Mouse (Mus musculus): ENCODE data around the gene Olfr96. TPM values are rescaled to one million over a fixed set of nuclear protein-coding genes. Genes with fewer than 3 reads are reported as not detected.

Gene Olfr96
- total RNA-seq, 2 experiments from 2014 or later = not detected

DNA sequence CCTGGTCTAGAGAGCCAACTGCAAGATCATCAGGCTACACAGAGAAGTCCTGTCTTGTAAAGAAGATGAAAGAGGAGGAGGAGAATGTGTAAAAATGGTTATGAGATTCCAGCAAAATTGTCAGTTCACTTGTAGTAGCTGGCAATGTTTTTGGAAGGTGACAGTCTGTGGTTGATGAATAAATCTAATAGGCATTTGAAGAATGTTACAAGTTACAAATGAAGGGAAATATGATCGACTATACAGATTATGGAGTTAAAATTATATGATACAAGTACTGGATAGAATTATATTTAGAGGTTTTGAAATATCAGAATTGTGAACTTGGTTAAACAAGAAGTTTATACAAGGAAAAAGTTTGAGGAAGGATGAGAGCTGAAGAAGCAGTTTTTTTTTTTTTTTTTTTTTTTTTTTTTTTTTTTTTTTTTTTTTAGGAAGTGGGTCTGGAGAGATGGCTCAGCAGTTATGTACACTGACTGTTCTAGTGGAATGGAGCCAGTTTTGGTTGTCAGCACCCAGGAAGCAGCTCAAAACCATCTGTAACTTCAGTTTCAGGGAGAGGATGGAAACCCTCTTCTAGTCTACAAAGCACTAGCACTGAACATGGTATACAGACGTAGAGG, 55.8 kb downstream of the Olfr96 start:
- no peak for DNase-seq

Other genes starting within 250 kb of the Olfr96 start
- gene 2410137M14Rik, start 238.9 kb upstream of the Olfr96 start, total RNA-seq (2021) = not detected
- gene H2-M5, start 230.6 kb upstream of the Olfr96 start, total RNA-seq (2021) = 1 to 10 TPM in 1 of 2 experiments, under 1 TPM in 1; 1.00 to 1.1 TPM
- gene Zfp57, start 219.0 kb upstream of the Olfr96 start, total RNA-seq (2021) = 10 to 100 TPM; 15.9 to 18.1 TPM
- 10 to 100 TPM; 67.6 to 72.6 TPM for gene Mog, start 196.7 kb upstream of the Olfr96 start, total RNA-seq (2021)
- 100 to 1,000 TPM; 688 to 703 TPM for gene Gabbr1, start 174.2 kb upstream of the Olfr96 start, total RNA-seq (2021)
- gene Olfr90, start 131.6 kb upstream of the Olfr96 start, total RNA-seq (2021) = not detected
- not detected for gene Olfr91, start 121.9 kb upstream of the Olfr96 start, total RNA-seq (2021)
- gene Olfr92, start 100.1 kb upstream of the Olfr96 start, total RNA-seq (2021) = not detected
- gene Olfr93, start 58.7 kb upstream of the Olfr96 start, total RNA-seq (2021) = not detected
- gene Ubd, start 26.3 kb upstream of the Olfr96 start, total RNA-seq (2021) = not detected
- gene Olfr94, start 19.2 kb upstream of the Olfr96 start, total RNA-seq (2021) = not detected
- gene Olfr95, start 7.0 kb upstream of the Olfr96 start, total RNA-seq (2021) = not detected
- not detected for gene Olfr97, start 17.2 kb downstream of the Olfr96 start, total RNA-seq (2021)
- gene Olfr98, start 43.6 kb downstream of the Olfr96 start, total RNA-seq (2021) = not detected
- gene H2-M3, start 50.1 kb downstream of the Olfr96 start, total RNA-seq (2021) = 1 to 10 TPM; 1.5 to 2.0 TPM
- gene Olfr99, start 63.3 kb downstream of the Olfr96 start, total RNA-seq (2021) = not detected
- gene Olfr101, start 84.2 kb downstream of the Olfr96 start, total RNA-seq (2021) = not detected
- not detected for gene Olfr102, start 96.9 kb downstream of the Olfr96 start, total RNA-seq (2021)
- not detected for gene Olfr103, start 119.6 kb downstream of the Olfr96 start, total RNA-seq (2021)
- gene Olfr104-ps, start 139.4 kb downstream of the Olfr96 start, total RNA-seq (2021) = not detected
- not detected for gene Olfr105-ps, start 158.9 kb downstream of the Olfr96 start, total RNA-seq (2021)
- gene Olfr106-ps, start 170.2 kb downstream of the Olfr96 start, total RNA-seq (2021) = not detected
- not detected for gene Olfr107, start 179.1 kb downstream of the Olfr96 start, total RNA-seq (2021)
- gene Olfr108, start 225.3 kb downstream of the Olfr96 start, total RNA-seq (2021) = not detected
- gene Olfr109, start 238.8 kb downstream of the Olfr96 start, total RNA-seq (2021) = not detected

Measured in layer of hippocampus, postnatal 36 days (tissue).